Mouse (Mus musculus): ENCODE data around the gene Gss. TPM values are rescaled to one million over a fixed set of nuclear protein-coding genes. Genes with fewer than 3 reads are reported as not detected.

Gss gene
- polyA plus RNA-seq (2015; fragmentation: Nextera tagmentation; extraction: Ambion mirVana), result 15.4 and 15.8 TPM in 2 replicates

DNA sequence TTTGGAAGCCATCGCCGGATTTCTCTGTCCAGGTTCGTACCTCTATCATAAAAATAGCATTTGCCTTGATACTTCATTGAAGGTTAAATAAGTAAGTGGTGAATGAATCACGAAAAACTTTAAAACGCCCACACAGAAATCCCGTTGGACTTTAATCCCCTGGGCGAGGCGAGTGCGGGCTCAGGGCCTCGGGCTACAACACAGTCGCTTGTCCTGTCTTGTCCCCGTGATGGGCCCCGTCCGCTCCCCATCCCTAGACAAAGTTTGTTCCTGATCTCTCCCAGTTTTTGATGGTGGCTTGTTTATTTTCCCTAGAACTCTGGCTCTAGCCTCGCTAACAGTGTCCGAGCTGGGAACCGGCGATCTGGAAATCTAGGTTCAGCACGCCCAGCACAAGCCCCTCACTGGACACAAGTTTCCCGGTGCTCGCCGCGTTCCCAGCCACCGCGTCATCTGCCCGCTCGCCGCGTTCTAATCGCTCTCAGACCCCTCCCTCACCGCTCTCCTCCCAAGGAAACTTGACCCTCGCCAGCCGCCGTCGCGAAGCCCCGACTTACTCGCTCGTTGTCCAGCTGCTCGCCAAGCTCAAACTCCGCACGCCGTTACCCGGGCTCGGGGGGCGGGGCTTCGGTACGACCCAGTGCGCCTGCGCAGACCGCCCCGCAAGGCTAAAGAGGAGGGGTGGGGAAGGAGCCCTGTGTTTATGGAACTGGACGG, at the start of gene Gss:
Gene Gss, minus strand, starts transcription at position 674 of the 717 bp plus-strand sequence.
- under 1% methylated on average over 53 of the region's 53 CpGs for WGBS
- no peaks in the 10 kb centered on the region for H3K36me3 ChIP-seq
- peak within 1 kb of the TSS; percentile 83 for H3K4me2 ChIP-seq
- H3K27ac ChIP-seq (replicated peaks), result peak within 1 kb of the TSS; percentile 74
- H3K27me3 ChIP-seq, result no peaks in the 10 kb centered on the region; the same call in 1 of the 2 replicates
- H3K4me1 ChIP-seq (replicated peaks), result peaks cover 13% of the 10 kb centered on the region
- H3K9ac ChIP-seq, result peak within 1 kb of the TSS; percentile 79
- peak within 1 kb of the TSS; percentile 60 for H3K4me3 ChIP-seq
- peak; percentile 92 for ATAC-seq (ENCODE audit: low read depth)
- no peaks in the 10 kb centered on the region for H3K9me3 ChIP-seq

GRCm38 (mm10) chr2:155641540-155642472, 49.2 kb upstream of the Gss start:
- peaks cover 97% of the 10 kb centered on the region for H3K36me3 ChIP-seq
- peak overlapping the region; percentile 72 for H3K27ac ChIP-seq (replicated peaks)

DNA sequence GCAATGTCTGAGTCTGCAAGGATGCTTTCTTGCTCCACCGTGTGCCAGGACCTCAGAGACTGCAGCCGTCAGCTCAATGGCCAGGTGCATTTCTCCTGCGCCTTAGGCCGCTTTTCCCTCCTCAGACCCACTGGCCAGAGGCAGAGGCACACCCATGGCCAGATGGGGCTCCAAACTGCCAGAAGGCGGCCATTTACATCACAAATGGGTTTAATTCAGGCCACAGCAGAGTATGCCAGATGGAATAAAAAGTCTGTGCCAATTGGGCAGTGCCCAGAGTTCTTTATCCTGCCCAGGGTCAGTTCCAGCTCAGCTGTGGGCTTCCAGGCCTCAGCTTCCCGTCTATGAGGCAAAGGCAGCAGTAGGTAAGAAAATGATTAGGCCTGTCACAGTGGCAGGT, 48.0 kb upstream of the Gss start:
- Histone ChIP-seq H3K9ac (no peak overlapping the region), H3K4me3 (no peak overlapping the region), H3K36me3 (peaks cover 99% of the 10 kb centered on the region), H3K27ac (replicated peaks) (peak overlapping the region; percentile 72), H3K4me2 (no peak overlapping the region), H3K4me1 (replicated peaks) (peaks cover 30% of the 10 kb centered on the region), H3K9me3 (no peaks in the 10 kb centered on the region), H3K27me3 (no peaks in the 10 kb centered on the region)
- no peak for ATAC-seq (ENCODE audit: low read depth)
- WGBS, result 59% methylated on average over 6 of the region's 6 CpGs

More at GRCm38 (mm10) chr2:155641540-155642472, 49.2 kb upstream of the Gss start:
- H3K27me3 ChIP-seq, result no peaks in the 10 kb centered on the region
- H3K4me2 ChIP-seq, result no peak overlapping the region
- H3K4me1 ChIP-seq (replicated peaks), result peaks cover 30% of the 10 kb centered on the region
- no peak overlapping the region for H3K4me3 ChIP-seq
- 61% methylated on average over 18 of the region's 18 CpGs for WGBS
- H3K9ac ChIP-seq, result no peak overlapping the region
- no peaks in the 10 kb centered on the region for H3K9me3 ChIP-seq
- peak; percentile 45 for ATAC-seq (ENCODE audit: low read depth)

DNA sequence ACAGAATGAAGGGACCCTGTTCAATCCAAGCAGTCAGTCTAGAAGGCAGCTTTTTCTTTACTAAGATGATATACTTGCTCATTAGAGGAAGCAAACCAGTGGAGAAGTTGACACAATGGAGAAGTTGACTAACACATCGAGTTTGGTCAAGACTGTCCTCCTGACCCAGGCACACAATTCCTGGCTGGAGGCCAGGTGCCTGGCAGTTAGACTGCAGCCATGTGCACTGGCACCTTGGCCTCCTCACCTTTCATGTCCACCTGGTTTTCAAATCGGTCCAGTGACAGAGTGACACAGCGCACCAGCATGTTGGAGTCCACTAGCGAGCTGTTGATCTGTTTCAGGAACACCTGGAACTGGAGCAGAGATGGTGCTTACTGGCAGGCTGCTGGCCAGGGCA, 44.8 kb upstream of the Gss start:
- H3K4me3 ChIP-seq, result no peak overlapping the region

DNA sequence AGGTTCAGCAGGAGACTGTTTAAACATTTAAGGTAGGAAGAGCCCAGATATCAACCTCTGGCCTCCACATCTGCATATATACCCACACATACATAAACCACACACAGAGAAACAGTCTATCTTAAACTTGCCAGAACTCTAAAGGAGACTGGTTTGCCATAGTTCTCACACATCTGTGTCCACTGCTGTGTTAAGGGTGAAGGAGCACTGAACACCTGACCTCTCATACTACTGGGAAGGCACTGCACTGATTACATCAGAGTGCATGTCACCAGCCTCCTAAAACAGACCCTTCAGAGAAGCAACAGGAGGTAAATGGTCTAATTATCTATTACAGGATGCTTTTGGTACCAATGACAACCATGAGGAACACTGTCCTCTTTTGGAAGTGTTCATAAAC, 44.3 kb upstream of the Gss start:
- Histone ChIP-seq H3K36me3 (peaks cover 99% of the 10 kb centered on the region), H3K4me2 (no peak overlapping the region), H3K4me1 (replicated peaks) (peaks cover 18% of the 10 kb centered on the region), H3K4me3 (no peak overlapping the region), H3K9ac (no peak overlapping the region), H3K9me3 (no peaks in the 10 kb centered on the region), H3K27me3 (peaks cover 30% of the 10 kb centered on the region), H3K27ac (replicated peaks) (no peak overlapping the region)
- ATAC-seq (ENCODE audit: low read depth), result no peak

More for the DNA sequence above, 44.8 kb upstream of the Gss start:
- no peak for ATAC-seq (ENCODE audit: low read depth)
- H3K9me3 ChIP-seq, result no peaks in the 10 kb centered on the region
- no peak overlapping the region for H3K4me2 ChIP-seq
- H3K4me1 ChIP-seq (replicated peaks), result peaks cover 23% of the 10 kb centered on the region
- WGBS, result 94% methylated on average over 4 of the region's 4 CpGs
- H3K36me3 ChIP-seq, result peaks cover 100% of the 10 kb centered on the region
- H3K27me3 ChIP-seq, result peaks cover 24% of the 10 kb centered on the region
- no peak overlapping the region for H3K9ac ChIP-seq
- no peak overlapping the region for H3K27ac ChIP-seq (replicated peaks)

GRCm38 (mm10) chr2:155635961-155636360, 43.4 kb upstream of the Gss start:
- 97% methylated on average over 8 of the region's 8 CpGs for WGBS
- Histone ChIP-seq H3K4me3 (no peak overlapping the region), H3K36me3 (peaks cover 99% of the 10 kb centered on the region), H3K4me1 (replicated peaks) (peaks cover 10% of the 10 kb centered on the region), H3K4me2 (no peak overlapping the region), H3K27me3 (peaks cover 39% of the 10 kb centered on the region), H3K9me3 (no peaks in the 10 kb centered on the region), H3K27ac (replicated peaks) (no peak overlapping the region), H3K9ac (no peak overlapping the region)
- no peak for ATAC-seq (ENCODE audit: low read depth)

DNA sequence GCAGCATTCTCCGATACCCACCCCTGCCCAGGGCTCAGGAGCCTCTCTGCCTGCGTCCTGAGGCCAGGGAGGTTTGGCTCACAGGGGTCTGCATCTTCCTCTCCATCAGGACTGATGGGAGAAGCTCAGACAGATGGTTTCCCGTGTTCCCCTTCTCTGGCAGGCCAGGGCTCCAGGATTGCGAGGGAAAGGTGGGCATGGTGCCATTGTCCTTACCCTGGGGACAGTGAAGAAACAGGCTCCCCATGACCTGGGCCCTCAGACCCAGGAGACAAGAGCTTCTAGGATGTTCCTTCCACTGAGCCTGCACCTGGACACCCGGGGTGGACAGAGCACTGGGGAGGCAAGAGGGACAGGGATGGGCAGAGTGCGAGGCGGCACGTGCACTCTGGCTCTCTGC, 42.0 kb upstream of the Gss start:
- Histone ChIP-seq H3K9ac (no peak overlapping the region), H3K9me3 (no peaks in the 10 kb centered on the region), H3K4me1 (replicated peaks) (peaks cover 16% of the 10 kb centered on the region), H3K27me3 (peaks cover 53% of the 10 kb centered on the region), H3K27ac (replicated peaks) (no peak overlapping the region), H3K4me2 (no peak overlapping the region), H3K4me3 (no peak overlapping the region), H3K36me3 (peaks cover 90% of the 10 kb centered on the region)
- 87% methylated on average over 8 of the region's 8 CpGs for WGBS
- no peak for ATAC-seq (ENCODE audit: low read depth)

DNA sequence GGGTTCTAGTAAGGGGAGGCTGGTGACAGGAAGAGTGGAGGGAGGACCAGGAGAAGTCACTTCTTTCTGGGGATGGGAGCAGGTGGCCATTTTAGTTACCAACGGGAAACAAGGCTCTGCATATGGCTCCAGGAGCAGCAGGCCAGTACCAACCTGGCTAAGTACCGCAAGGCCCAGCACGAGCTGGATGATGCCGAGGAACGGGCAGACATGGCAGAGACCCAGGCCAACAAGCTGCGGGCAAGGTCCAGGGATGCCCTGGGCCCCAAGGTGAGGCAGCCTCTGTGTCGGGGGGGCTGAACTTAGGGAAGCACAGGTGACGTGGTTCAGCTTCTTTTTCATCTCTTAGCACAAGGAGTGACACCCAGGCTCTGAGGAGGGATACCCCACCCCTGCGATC, 41.1 kb upstream of the Gss start:
- peaks cover 59% of the 10 kb centered on the region for H3K27me3 ChIP-seq
- no peaks in the 10 kb centered on the region for H3K9me3 ChIP-seq
- peaks cover 81% of the 10 kb centered on the region for H3K36me3 ChIP-seq
- no peak overlapping the region for H3K4me3 ChIP-seq
- ATAC-seq (ENCODE audit: low read depth), result no peak
- no peak overlapping the region for H3K4me2 ChIP-seq
- H3K27ac ChIP-seq (replicated peaks), result no peak overlapping the region
- H3K9ac ChIP-seq, result no peak overlapping the region
- 95% methylated on average over 9 of the region's 9 CpGs for WGBS
- peaks cover 24% of the 10 kb centered on the region for H3K4me1 ChIP-seq (replicated peaks)

DNA sequence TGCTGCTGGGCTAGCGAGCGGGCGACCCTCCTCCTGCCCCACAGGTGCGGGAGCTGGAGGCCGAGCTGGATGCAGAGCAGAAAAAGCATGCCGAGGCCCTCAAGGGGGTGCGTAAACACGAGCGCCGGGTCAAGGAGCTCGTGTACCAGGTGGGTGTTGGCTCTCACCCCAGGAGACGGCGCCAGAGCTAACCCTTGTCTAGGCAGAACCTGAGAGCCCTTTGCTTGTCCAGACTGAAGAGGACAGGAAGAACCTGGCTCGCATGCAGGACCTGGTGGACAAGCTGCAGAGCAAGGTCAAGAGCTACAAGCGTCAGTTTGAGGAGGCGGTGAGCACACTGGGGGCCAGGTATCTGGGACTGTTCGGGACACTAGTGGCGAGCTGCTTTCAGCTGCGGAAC, 40.5 kb upstream of the Gss start:
- no peak overlapping the region for H3K4me3 ChIP-seq
- H3K9me3 ChIP-seq, result no peaks in the 10 kb centered on the region
- H3K27me3 ChIP-seq, result peaks cover 65% of the 10 kb centered on the region
- no peak overlapping the region for H3K4me2 ChIP-seq
- H3K4me1 ChIP-seq (replicated peaks), result peaks cover 26% of the 10 kb centered on the region
- H3K27ac ChIP-seq (replicated peaks), result no peak overlapping the region
- WGBS, result 70% methylated on average over 19 of the region's 19 CpGs
- ATAC-seq (ENCODE audit: low read depth), result no peak
- peaks cover 75% of the 10 kb centered on the region for H3K36me3 ChIP-seq
- H3K9ac ChIP-seq, result no peak overlapping the region

GRCm38 (mm10) chr2:155632138-155632936, 39.7 kb upstream of the Gss start:
- 70% methylated on average over 30 of the region's 30 CpGs for WGBS
- no peak overlapping the region for H3K4me2 ChIP-seq
- H3K4me1 ChIP-seq (replicated peaks), result peaks cover 26% of the 10 kb centered on the region
- H3K27ac ChIP-seq (replicated peaks), result no peak overlapping the region
- H3K9ac ChIP-seq, result no peak overlapping the region
- peaks cover 68% of the 10 kb centered on the region for H3K36me3 ChIP-seq
- no peak overlapping the region for H3K4me3 ChIP-seq
- ATAC-seq (ENCODE audit: low read depth), result no peak
- no peaks in the 10 kb centered on the region for H3K9me3 ChIP-seq
- peaks cover 73% of the 10 kb centered on the region for H3K27me3 ChIP-seq

DNA sequence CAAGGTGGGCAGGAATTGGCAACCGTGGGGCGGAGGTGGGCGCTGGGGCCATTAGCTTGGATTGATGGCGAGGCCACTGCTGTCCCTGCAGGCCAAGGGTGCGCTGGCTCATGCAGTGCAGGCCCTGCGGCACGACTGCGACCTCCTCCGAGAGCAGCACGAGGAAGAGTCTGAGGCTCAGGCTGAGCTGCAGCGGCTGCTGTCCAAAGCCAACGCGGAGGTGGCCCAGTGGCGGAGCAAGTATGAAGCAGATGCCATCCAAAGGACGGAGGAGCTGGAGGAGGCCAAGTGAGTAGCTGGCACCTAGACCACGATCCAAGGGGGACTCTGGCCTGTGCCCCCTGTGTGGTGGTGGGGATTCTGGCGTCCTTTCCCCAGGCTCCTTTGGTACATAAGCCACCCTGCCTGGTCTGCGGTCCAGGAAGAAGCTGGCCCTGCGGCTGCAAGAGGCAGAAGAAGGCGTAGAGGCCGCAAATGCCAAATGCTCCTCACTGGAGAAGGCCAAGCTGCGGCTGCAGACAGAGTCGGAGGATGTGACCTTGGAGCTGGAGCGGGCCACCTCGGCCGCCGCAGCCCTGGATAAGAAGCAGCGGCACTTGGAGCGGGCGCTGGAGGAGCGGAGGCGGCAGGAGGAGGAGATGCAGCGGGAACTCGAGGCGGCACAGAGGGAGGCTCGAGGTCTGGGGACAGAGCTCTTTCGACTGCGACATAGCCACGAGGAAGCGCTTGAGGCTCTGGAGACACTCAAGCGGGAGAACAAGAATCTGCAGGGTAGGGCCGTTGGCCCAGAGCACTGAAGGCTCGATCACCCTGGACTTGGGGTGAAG, 38.2 kb upstream of the Gss start:
- no peak overlapping the region for H3K4me3 ChIP-seq
- H3K9ac ChIP-seq, result 0 out of 2 replicates have a peak overlapping the region, but pooled peaks have one; percentile 34
- peaks cover 52% of the 10 kb centered on the region for H3K36me3 ChIP-seq
- no peak overlapping the region for H3K27ac ChIP-seq (replicated peaks)
- H3K9me3 ChIP-seq, result no peaks in the 10 kb centered on the region
- H3K27me3 ChIP-seq, result peaks cover 78% of the 10 kb centered on the region
- no peak for ATAC-seq (ENCODE audit: low read depth)
- H3K4me2 ChIP-seq, result no peak overlapping the region
- WGBS, result 16% methylated on average over 43 of the region's 43 CpGs
- peaks cover 33% of the 10 kb centered on the region for H3K4me1 ChIP-seq (replicated peaks)
